Mouse (Mus musculus) brain, embryonic 18.5 days (tissue): ENCODE measurements around the gene Vps53.

Experiments
- DNase-seq: peaks from one replicate; pipeline ENCODE4 v3.0.0-alpha.2; 2012; ENCODE audit warnings: low read depth, low spot score

Gene Vps53

DNA sequence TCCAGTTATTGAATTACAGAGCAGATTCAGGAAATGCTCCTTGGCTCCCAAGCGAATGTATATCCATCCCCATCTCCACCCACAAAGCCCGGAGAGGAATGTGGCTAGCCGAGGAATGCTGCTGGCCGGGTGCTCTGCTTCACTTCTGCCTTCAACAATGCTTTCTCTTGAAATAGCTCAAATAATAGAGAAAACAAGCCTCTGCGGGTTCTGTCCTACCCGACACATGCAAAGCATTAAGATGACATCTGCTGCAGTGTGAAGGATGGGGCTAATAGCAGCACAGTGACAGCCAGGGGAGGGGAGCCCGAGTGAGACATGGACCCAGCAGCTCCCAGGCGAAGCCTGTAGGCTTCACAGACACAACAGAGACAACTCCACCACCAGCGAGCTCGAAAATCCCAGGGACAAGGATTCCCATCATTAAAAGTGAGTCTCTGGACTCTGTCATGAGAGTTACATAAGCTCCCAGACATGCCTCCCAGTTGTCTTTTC, 59.0 kb downstream of the Vps53 start:
- no peak for DNase-seq

DNA sequence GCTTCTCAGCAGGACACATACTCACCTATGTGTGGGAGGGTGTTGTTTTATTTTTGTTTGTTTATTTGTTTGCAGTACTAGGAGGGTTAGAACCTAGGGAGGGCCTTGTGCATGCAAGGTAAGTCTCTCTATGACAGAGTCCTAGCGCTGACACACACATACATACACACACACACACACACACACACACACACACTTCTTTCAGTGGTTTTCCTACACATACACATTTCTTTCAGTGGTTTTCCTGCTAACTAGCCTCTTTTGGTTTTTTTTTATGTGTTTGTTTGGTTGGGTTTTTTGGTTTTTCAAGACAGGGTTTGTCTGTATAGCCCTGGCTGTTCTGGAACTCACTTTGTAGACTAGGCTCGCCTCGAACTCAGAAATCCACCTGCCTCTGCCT, 69.0 kb downstream of the Vps53 start:
- DNase-seq, result no peak

DNA sequence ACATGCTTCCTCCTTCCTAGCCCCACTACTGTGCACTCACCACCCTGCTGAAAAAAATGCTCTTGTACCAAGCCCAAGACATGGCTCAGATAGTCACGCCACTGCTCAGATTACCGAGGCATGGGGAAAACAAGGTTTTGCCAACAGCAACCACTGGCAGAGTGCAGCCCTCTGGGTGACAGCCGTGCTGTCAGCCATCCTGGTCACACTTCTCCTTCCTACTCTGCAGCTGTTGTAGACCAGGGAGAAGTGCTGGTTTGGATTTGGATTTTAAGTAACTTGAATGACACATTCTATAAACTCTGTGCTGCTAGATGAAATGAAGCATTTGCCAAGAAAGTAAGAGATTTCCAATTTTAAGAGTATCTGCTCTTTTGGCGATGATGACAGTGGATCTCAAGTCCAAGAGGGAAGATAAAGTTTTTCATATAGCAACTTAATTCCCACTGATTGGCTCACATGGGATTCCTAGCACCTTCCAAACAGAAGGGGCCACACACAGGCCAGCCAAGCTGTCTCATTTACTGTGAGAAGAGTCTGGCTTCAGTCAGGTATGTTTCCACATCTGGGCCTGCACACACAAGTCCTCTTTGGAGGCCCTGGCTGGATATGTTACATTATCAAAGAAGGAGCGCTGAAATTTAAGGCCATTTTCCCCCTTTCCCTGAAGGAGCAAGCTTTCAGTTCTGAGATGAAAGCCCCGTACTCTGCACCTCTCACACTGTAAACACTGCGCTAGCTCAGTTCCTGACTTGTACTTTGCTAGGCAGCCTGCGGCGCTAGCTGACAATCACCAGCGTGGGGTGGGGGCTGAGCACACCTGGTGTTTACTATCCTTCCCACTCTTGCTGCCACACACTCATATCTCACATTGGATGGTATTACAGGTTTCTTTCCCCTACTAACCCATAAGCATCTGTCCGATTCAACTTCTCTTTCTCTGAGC, 72.6 kb downstream of the Vps53 start:
- DNase-seq, result no peak

DNA sequence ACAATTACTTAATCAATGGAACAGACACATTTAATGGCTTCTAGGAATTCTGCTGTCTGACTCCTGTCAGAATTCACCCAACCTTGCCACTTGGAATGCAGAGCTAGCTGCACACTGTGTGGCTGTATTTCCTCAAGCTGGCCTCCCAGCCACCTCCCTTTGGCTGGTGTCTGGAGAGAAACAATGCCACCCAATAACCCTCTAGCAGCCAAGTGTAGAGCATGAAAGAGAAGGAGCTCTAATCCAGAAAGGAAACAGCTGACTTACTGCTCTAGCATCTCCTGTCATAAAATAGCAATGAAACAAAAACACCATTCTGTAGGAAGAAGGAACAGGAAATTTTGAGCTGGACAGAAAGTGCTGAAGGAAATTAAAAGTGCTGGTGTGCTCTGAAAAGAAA, 78.3 kb downstream of the Vps53 start:
- DNase-seq, result no peak

DNA sequence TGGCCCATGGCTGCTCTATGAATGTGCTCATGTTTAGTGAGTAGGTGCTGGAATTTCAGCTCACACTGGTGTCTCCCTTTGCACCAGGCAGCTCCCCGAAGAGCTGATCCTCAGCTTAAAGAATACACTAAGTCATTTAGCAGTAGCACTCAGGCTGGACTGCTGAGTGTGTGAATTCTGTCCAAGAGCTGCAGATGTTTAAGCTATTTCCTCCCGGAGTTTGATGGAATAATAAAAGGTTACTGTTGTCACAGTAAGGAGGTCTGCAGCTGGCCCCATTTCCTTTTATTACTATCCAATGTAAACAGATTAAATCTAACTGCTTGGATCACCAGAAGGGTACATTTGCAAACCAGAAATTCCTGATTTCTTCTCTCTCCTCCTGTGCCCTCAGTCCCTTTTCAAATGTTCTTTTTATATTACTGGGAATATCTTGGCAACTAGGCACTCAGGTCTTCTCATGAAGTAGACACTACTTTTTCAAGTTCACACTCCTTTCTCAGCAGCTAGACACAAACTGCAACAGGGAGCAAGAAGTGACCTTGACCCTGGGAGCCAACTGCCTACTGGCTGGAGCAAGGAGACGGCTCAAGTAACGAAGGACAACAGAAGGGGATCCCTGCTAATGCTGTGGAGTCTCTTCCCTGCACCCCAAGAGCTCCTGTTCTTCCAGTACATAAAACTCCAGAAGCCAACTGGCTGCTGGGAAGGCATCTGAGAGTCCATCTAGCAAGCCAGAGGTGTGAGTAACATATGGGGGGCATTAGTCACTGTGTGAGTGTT, 80.1 kb downstream of the Vps53 start:
- no peak for DNase-seq

DNA sequence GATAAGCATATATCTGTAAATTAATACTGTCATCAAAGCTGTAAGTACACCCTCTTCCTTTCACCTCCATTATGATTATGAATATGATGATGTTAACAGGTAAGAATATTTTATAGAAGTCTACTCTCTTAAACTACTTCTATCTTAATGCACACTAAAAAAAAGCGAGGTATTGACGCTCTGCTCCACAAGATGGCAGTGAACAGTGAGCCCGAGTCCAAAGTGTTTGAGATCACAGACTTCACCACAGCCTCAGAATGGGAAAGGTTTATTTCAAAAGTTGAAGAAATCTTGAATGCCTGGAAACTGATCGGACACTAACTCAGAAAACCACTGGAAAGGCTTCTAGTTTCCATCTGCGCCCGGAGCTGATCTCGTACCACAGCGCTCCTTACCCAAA, 85.8 kb downstream of the Vps53 start:
- no peak for DNase-seq

DNA sequence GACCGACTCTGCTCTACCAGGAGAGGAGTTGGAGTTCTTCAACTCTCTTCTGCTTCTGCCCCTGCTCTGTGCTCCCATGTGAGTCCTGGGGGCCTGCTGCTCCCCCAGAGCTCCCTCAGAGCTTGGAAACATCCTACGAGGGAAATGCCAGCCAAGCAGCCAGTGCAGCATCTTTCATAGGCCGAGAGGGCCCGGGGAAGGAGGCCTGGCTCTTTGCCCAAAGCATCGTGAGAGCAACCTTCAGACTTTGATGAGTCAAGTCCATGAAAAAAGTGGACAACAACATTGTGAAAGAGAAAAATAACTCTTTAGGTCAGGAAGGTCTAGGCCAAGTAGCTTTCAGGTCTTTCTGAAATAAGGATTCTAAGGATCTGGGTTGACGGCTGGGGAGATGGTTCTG, 89.7 kb downstream of the Vps53 start:
- no peak for DNase-seq

DNA sequence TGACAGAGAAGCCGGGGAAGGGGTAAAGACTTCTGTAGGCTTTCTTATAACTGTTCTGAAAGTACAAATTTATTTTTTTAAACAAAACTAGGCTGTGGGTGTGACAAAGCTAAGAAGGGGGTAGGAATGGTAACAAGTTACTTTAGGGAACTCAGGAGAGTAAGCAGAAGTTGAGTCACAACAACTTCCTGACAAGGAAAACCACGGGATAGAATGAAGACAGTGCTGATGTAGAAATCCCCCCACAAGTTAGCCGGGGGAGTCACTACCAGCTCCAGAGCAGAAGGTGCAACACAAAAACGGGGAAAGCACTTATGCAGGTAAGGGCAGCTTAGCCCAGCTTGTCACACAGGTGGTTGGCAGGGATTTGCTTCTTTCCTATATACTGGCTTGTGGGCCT, 90.9 kb downstream of the Vps53 start:
- DNase-seq, result no peak

DNA sequence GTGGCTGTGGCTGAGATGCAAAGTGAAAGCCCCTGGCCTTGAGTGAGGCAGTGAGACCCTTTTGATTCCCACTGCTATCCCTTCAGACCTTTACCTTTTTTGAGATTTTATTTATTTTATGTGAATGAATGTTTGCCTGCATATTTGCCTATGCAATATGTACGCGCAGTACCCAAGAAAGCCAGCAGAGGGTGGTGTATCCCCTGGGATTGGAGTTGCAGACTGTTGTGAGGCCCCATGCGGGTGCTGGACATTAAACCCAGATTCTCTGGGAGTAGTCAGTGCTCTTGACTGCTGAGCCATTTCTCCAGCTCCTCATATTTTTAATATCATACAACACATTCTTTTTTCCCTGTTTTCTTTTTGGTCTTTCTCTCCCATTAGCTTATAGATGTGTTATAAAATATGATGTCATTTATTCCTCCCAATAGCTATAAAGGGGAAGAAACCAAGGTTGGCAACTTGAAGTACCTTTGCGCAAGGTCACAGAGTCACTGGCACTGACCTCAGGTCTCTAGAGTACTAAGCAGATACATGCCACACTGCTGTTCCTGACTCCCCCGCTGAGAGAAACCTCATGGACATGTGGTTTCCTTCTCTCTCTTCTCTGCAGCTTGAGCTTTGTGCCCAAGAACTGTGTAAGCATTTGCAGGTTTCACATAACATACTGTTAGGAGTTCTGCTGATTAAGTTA, 93.4 kb downstream of the Vps53 start:
- DNase-seq, result no peak

DNA sequence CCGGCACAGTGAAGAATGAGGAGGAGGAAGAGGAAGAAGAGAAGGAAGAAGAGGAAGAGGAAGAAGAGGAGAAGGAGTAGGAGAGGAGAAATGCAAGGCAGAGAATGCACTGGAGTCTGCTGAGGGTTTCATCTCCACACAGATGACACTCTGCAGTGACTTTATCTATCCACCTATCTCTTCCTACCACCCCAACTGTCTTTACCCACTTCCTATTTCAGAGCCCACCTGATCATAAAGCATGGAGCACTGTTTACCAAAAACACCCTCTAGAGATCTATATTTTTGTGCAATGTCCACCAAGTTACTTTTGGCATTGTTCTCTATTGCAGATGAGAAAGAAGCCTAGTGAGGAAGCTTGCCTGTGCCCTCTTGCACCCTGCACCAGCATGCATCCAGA, 94.5 kb downstream of the Vps53 start:
- DNase-seq, result no peak

DNA sequence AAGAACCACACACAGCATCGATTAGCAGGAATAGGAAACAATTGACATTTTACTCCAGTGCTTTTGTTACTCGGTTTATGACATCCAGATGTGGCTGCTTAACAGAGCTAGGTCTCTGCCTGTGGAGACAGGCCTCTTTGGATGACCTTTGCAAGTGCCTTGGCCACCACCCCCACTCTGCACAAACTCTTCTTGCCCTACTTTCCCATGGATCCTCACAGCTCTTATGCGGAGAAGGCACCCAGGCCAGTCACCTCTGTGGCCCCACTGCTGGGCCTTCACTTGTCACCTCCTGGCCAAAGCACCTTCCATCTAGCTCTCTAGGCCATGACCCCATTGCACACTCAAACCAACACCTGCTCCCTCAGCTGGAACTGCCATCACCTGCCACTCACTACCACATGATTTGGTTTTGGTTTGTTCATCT, 95.5 kb downstream of the Vps53 start:
- DNase-seq, result no peak

DNA sequence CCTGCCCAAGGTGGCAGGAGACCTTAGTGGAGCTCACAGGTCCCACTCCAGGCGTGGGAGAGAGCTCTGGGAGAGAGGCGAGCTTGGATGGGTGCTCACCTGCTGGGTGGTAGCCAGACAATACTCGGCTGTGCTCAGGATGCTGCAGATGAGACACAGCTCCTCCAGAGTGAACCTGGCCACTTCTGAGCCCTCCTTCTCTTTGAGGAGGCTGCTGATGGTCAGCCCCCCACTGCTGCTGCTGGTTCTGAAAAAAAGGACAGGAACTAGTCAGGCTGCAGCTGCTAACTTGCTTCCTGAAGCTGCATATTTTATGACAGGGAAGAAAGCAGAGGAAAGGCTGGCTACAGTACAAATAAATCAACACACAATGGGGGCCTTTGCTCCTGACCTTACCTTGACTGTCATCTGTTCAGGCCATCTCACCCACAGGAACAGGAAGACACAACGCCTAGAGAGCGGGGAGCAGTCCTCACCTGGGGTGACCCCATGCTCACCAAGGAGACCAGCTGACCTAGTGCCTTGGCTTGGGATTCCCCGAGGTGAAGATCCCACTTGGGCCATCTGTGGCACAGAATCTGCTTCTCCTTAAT, 98.3 kb downstream of the Vps53 start:
- no peak for DNase-seq

DNA sequence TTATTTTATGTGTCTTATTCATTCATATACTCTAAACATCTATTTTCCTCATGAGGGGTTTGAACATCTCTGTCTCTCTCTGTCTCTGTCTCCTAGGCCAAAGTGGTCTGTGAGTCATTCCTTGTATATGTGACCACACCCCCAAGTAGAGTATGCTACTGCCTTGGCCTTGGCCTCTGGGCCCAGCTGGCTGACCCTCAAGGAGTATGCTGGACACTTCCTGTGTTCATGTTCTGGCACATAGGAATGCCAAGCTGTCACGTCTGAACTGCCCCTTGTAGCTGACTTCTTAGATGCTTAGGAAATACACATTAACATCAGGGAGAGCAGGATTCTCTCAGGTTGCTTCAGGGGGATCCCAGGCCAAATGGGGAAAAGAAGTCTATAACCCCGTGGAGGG, 99.2 kb downstream of the Vps53 start:
- DNase-seq, result no peak

DNA sequence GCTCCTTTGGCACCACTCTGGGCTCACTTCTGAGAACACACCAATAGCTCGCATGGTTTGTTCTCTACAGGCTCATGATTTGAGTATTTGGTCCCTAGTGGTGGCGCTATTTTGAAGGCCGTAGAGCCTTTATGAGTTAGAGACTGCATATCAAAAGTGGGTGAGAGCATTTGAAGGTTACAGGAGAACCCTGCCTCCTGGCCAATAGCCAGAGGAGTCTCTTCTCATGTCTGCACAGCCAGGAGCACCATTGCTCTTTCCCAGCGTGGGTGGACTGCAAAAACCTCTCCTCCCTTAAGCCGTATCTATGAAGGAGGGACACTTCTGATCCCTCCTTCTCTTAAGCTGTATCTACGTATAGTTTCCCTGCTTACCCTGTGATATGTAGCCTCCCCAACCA, 102.1 kb downstream of the Vps53 start:
- DNase-seq, result no peak

DNA sequence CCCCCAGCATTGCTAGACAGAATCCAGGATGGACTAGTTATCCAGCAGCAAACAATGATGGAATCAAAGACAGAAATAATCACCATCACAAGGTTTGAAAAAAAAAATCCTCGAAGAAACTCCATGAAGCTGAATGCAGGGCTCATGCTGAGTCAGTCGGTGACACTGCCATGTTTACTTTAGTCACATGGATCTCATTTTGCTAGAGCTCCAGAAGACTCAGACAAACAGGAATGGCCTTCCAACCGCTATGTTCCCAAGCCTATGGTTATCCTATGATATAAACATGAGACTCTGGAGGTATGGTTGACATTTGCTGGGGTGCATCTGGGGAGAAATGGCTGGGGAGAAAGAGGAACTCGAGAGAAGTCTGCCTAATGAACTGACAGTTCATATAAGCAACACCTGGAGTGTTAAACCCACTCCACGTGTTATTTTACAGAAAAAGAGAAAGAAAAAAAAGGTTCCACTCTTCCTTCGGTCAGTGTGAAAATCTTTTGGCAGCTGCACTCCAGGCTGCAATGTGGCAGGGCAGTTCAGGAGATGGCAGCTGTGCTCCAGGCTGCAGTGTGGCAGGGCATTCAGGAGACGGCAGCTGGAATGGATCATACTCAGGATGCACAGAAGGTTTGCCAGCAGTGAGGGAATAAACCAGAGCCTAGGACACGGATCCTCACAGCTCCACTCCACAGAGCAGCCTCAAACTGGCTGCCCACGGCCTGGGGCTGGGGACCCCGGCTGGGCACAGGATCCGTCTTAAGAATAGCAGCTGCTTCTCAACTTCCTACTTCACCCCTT, 105.0 kb downstream of the Vps53 start:
- DNase-seq, result no peak

DNA sequence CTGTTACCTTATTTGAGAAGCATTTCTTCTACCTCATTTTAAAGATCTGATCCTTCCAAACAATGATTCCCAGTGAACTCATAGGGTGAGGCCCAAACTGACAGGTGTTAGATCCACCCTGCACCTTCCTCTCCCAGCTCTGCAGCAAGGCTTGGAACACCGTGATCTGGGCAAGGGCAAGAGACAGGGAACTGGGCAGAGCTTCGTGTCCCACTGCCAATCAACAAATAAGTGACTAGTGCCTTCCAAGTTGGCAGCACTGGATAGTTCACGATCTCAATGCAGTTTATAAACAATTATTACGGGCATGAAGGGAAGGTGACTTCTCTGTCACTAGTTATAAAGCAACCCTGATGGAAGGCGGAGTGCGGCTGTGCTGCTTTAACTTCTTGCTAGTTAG, 109.6 kb downstream of the Vps53 start:
- no peak for DNase-seq

DNA sequence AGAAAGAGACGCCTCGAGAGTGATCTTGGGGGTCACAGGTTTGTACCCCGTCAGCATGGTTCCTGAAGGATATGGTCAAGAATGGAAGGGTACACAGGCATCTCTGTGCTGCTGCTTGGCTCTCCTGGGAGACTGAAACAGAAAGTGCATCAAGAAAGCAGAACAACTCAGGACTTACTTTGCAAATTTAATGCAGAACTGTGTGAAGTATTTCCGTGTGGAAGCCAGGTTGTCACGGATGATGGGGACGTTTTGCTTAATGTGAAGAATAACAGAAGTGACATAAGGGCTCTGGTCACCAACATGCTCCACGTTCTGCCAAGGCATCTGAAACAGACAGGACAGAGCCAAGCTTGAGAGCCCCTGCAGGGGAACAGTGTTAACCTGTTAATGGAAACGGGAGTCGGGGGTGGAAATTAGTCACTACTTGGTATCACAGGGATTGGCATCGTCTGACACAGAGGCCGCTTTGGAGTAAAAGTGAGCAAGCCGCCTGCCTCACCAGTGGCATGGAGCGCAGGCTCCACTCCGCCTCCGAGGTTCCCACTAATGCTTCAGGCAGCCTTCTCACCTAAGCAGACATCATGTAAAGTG, 112.8 kb downstream of the Vps53 start:
- no peak for DNase-seq

DNA sequence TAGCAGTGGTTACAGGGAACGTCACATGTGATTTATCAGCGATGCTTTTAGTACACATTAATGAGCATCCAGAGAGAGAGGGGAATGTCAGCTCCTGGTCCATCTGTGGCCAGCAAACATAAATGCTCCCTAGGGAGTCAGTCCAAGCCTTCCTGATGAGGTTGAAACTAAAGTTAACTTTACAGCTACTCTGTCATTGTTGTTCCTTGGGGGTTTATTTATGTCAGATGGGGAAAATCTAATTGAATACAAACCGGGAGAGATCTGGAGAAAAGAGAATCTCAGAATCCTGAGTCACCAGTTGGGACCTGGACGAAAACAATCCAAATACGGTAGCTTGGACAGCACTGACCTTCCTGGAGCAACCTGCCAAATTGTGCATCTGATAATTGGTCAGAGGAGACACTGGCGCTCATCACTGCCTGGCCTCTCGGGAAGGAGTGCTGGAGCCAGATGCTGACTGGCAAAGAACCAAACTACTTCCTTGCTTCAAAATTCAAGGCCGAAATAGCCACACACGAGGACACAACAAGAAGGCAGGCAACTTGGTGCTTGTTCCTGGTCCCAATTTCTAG, 113.8 kb downstream of the Vps53 start:
- no peak for DNase-seq

DNA sequence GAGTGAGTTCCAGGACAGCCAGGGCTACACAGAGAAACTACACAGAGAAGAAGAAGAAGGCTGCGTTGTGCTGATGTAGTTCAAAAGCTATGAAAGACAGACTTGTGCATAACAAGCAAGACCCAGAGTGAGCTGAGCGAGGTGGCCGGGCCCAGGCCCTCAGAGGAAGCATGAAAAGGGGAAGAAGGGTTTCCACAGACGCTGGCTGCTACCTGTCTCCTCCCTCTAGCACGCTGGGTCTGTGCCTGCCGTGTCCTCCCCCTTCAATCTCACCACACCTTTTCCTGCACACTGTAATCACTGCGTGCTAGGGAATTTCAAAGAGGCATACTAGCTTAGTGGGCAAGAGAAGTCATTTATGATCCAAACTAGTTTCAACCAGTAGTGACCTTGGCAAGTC, 115.0 kb downstream of the Vps53 start:
- DNase-seq, result no peak

DNA sequence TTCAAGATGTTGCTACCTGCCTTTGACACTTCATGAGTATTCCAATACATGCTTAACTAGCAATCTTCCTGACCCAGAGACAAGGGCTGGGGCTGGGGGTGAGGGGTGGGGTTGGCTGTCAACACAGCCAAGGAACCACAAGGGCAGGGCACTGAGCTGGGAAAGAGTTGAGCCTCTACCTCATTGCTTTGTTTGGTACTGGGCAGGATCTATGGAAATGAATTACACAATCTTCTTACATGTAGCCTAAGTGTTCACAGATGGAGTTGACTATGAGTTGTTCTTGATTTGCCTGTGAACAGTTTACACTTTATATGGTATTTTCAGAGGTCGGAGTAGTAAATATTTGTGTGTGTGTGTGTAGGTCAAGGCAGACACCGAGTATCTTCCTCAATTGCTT, 118.5 kb downstream of the Vps53 start:
- DNase-seq, result no peak
